Mouse (Mus musculus) embryonic facial prominence, embryonic 13.5 days (tissue): ENCODE data around the gene Camkmt. TPM values are rescaled to one million over a fixed set of nuclear protein-coding genes. Genes with fewer than 3 reads are reported as not detected.
A peak's percentile ranks its signal among the peaks of the same experiment; 100 is the strongest.

Experiments
- ATAC-seq: fragments of 200-750 bp; cut with Nextera tagmentation; 2 replicates; pipeline ENCODE4 v1.8.0; 2017; ENCODE audit warnings: low read depth; ENCODE audit not compliant: insufficient number of reproducible peaks, insufficient read depth, low FRiP score, low TSS enrichment
- H3K27ac ChIP-seq: fragments of 300-500 bp; sonication (generic); 2 replicates; pipeline ENCODE4 v1.5.1; 2015; ENCODE audit warnings: moderate library complexity, mild to moderate bottlenecking, inconsistent platforms
- H3K27me3 ChIP-seq: fragments of 300-500 bp; sonication (generic); 2 replicates; pipeline ENCODE4 v1.6.1; 2015; ENCODE audit warnings: mild to moderate bottlenecking, inconsistent platforms
- H3K36me3 ChIP-seq: fragments of 300-500 bp; sonication (generic); 2 replicates; pipeline ENCODE4 v1.6.1; 2015; ENCODE audit warnings: mild to moderate bottlenecking, inconsistent platforms
- H3K4me1 ChIP-seq: fragments of 300-500 bp; sonication (generic); 2 replicates; pipeline ENCODE4 v1.6.1; 2015; ENCODE audit warnings: inconsistent platforms
- H3K4me2 ChIP-seq: fragments of 300-500 bp; sonication (generic); 2 replicates; pipeline ENCODE4 v1.6.1; 2015; ENCODE audit warnings: moderate library complexity, mild to moderate bottlenecking, inconsistent platforms
- H3K4me3 ChIP-seq: fragments of 300-500 bp; sonication (generic); 2 replicates; pipeline ENCODE4 v1.5.1; 2015; ENCODE audit warnings: mild to moderate bottlenecking, inconsistent platforms
- H3K9ac ChIP-seq: fragments of 300-500 bp; sonication (generic); 2 replicates; pipeline ENCODE4 v1.6.1; 2015; ENCODE audit warnings: mild to moderate bottlenecking, inconsistent platforms
- H3K9me3 ChIP-seq: fragments of 300-500 bp; sonication (generic); 2 replicates; pipeline ENCODE4 v1.6.1; 2016; ENCODE audit warnings: inconsistent platforms
- WGBS: fragments of 180-500 bp; shearing (Covaris S2); methylation state at CpG from one replicate; pipeline ENCODE4 v1.1.7; 2015; ENCODE audit warnings: mixed read lengths; 5-methylcytosine and 5-hydroxymethylcytosine counted together
- polyA plus RNA-seq: library from polyadenylated mRNA; unstranded; fragments of >200 nt; fragmentation: Nextera tagmentation; extraction: Ambion mirVana; gene quantifications from 2 replicates; pipeline ENCODE4 v1.2.1, GENCODE M21; 2015

The Camkmt gene
- polyA plus RNA-seq, 1 experiment from 2014 or later: 16.4 TPM

- H3K4me1 ChIP-seq: peaks cover 15% of the 10 kb centered on the region
- H3K36me3 ChIP-seq: no peaks in the 10 kb centered on the region
- no peak overlapping the region for H3K4me3 ChIP-seq
- peak overlapping the region; percentile 16; the same call in 1 of the 2 replicates for H3K4me2 ChIP-seq
- H3K27me3 ChIP-seq: peaks cover 6% of the 10 kb centered on the region; the same call in 1 of the 2 replicates
- 36% methylated on average over 11 of the region's 11 CpGs for WGBS
- no peak for ATAC-seq
- no peak overlapping the region for H3K27ac ChIP-seq
- no peaks in the 10 kb centered on the region for H3K9me3 ChIP-seq
- H3K9ac ChIP-seq: no peak overlapping the region
These were observed 167.0 kb downstream of the Camkmt start for GRCm38 (mm10) chr17:85257348-85257747.

DNA sequence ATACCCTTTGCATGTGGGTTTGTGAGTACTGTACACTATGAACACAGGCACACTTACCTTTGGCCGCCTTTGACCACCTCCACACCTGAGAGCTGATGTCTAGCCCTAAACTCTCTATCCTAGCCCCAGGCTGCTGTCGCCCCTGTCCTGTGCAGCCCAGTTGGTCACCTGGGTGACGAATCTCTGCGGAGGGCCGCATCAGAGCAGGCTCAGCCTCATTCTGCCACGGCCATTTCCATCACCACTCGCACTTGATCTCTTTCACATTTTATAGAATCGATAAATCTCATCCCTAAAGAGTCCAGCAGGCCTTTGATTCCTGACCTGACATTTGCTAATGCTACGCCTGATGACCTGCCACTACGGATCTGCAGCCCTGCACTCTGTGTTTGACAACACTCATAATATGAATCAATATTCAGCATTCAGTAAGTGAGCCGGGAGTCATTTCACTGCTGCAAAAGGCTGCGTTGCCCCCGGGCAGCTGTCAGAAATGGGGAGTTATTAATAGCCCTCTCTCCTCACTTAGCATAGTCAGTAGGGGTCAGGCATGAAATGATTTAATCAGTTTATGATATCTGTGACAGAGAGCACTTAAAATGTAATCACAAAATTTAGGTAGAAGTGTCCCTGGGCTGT, 168.5 kb downstream of the Camkmt start:
- Histone ChIP-seq H3K4me2 (no peak overlapping the region), H3K4me3 (no peak overlapping the region), H3K4me1 (peaks cover 15% of the 10 kb centered on the region), H3K36me3 (no peaks in the 10 kb centered on the region), H3K9ac (no peak overlapping the region), H3K27me3 (peaks cover 6% of the 10 kb centered on the region; the same call in 1 of the 2 replicates), H3K27ac (no peak overlapping the region), H3K9me3 (no peaks in the 10 kb centered on the region)
- no peak for ATAC-seq
- WGBS: 71% methylated on average over 13 of the region's 13 CpGs

DNA sequence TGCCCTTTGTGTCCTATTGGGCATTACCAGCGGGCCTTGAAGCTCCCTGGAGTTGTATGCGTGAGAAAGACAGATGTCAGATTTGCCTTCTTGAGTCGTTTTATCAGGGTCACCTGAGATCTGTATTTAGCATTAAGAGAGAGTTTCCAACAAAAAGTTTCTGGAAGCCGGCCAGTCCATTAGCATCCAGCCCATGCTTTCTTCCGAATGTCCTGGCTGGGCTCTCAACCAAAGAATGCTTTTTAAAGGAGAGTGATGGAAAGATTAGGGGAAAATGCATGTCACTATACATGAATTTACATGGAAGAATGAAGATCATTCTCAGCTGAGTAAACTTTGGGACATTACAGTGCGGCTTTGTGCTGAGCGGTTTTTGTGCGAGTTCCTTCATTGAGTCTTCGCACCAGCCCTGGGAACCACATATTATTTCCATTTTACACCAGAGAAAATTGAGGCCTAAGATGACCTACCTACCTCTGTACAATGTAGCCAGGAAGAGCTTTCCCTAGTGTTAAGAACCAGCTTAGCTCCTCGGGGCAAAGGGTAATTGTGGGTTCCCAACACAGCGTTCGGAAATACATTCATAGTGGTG, 176.6 kb downstream of the Camkmt start:
- Histone ChIP-seq H3K4me2 (no peak overlapping the region), H3K9me3 (no peaks in the 10 kb centered on the region), H3K27me3 (peaks cover 4% of the 10 kb centered on the region; the same call in 1 of the 2 replicates), H3K9ac (no peak overlapping the region), H3K4me3 (no peak overlapping the region), H3K36me3 (no peaks in the 10 kb centered on the region), H3K4me1 (peaks cover 8% of the 10 kb centered on the region), H3K27ac (no peak overlapping the region)
- 71% methylated on average over 12 of the region's 12 CpGs for WGBS
- ATAC-seq: no peak

GRCm38 (mm10) chr17:85271466-85272175, 181.3 kb downstream of the Camkmt start:
- no peak overlapping the region for H3K4me2 ChIP-seq
- H3K27ac ChIP-seq: no peak overlapping the region
- no peaks in the 10 kb centered on the region for H3K36me3 ChIP-seq
- no peak for ATAC-seq
- no peak overlapping the region for H3K4me3 ChIP-seq
- no peaks in the 10 kb centered on the region for H3K9me3 ChIP-seq
- peaks cover 1% of the 10 kb centered on the region; the same call in 1 of the 2 replicates for H3K4me1 ChIP-seq
- peaks cover 4% of the 10 kb centered on the region; the same call in 1 of the 2 replicates for H3K27me3 ChIP-seq
- 87% methylated on average over 20 of the region's 20 CpGs for WGBS
- no peak overlapping the region for H3K9ac ChIP-seq

GRCm38 (mm10) chr17:85279720-85280119, 189.4 kb downstream of the Camkmt start:
- WGBS: 77% methylated on average over 7 of the region's 7 CpGs
- Histone ChIP-seq H3K4me1 (peaks cover 7% of the 10 kb centered on the region; the same call in 1 of the 2 replicates), H3K27me3 (no peaks in the 10 kb centered on the region)

DNA sequence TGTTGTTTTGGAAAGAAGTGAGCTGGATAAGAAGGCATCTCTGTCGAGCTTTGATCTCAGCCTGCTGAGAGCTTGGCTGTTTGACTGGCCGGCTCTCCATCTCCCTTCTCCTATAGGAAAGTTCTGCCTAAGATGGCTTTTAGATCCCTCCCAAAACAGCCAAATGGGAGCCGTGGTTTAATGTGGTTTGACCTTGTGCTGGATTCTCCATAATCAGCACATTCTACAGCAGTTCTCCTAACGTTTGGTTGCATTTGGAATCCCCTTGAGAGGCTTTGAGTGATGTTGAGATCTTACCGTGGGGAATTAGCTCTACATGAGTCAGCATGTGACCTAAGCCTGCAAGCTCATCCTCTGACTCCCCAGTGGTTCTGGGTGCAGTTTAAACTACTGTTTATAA, 192.1 kb downstream of the Camkmt start:
- no peak overlapping the region for H3K27ac ChIP-seq
- no peak overlapping the region for H3K9ac ChIP-seq
- no peaks in the 10 kb centered on the region for H3K36me3 ChIP-seq
- H3K4me2 ChIP-seq: no peak overlapping the region
- no peak for ATAC-seq
- H3K27me3 ChIP-seq: no peaks in the 10 kb centered on the region
- no peak overlapping the region for H3K4me3 ChIP-seq
- H3K9me3 ChIP-seq: no peaks in the 10 kb centered on the region
- H3K4me1 ChIP-seq: peaks cover 7% of the 10 kb centered on the region; the same call in 1 of the 2 replicates
- WGBS: 59% methylated on average over 5 of the region's 5 CpGs

More at GRCm38 (mm10) chr17:85279720-85280119, 189.4 kb downstream of the Camkmt start:
- H3K27ac ChIP-seq: no peak overlapping the region
- no peaks in the 10 kb centered on the region for H3K36me3 ChIP-seq
- H3K9ac ChIP-seq: no peak overlapping the region
- H3K9me3 ChIP-seq: no peaks in the 10 kb centered on the region
- H3K4me3 ChIP-seq: no peak overlapping the region
- H3K4me2 ChIP-seq: no peak overlapping the region
- ATAC-seq: no peak

DNA sequence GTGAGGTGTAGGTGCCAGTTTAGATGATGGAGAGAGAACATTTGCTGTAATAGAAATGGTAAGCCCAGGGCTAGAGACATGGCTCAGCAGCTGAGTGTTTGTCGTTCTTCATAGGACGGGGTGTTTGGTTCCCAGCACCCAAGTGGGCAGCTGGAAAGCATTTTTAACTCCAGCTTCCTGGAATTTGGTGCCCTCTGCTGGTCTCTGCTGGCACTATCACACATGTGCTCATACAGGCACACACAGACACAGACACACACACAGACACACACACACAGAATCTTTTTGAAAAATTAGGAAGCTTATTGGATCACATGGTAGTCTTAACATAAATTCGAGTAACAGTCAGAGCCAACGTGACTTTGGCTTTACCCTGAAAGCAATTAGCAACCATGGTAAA, 200.8 kb downstream of the Camkmt start:
- Histone ChIP-seq H3K36me3 (no peaks in the 10 kb centered on the region), H3K27ac (no peak overlapping the region), H3K4me3 (no peak overlapping the region), H3K9me3 (0 out of 2 replicates have a peak, but pooled peaks cover 3% of the 10 kb centered on the region), H3K9ac (no peak overlapping the region), H3K4me1 (peaks cover 18% of the 10 kb centered on the region), H3K4me2 (no peak overlapping the region), H3K27me3 (no peaks in the 10 kb centered on the region)
- 88% methylated on average over 4 of the region's 4 CpGs for WGBS
- ATAC-seq: no peak

GRCm38 (mm10) chr17:85291601-85292000, 201.2 kb downstream of the Camkmt start:
- peaks cover 18% of the 10 kb centered on the region for H3K4me1 ChIP-seq
- no peak overlapping the region for H3K27ac ChIP-seq
- no peak overlapping the region for H3K4me2 ChIP-seq
- no peaks in the 10 kb centered on the region for H3K27me3 ChIP-seq
- WGBS: 87% methylated on average over 5 of the region's 5 CpGs
- no peak overlapping the region for H3K9ac ChIP-seq
- ATAC-seq: no peak
- H3K36me3 ChIP-seq: no peaks in the 10 kb centered on the region
- H3K9me3 ChIP-seq: 0 out of 2 replicates have a peak, but pooled peaks cover 3% of the 10 kb centered on the region
- H3K4me3 ChIP-seq: no peak overlapping the region

DNA sequence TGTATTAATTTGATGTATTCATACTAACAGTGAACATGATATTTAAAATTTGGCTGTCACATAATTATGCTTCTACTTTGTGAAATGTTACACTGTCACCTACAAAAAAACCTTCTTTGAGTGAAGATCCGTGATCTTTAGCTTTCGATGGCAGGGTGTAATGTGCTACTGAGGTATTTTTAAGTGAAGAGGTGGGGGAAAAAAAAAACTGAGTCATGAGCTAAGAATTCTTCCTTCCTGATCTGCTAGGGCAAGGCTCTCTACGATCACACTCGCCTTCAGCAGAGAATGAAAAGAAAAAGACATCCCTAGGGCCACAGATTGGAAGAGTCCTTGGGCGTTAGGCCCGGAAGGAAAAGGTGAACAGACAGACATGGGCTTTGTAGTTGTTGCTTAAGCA, 201.9 kb downstream of the Camkmt start:
- H3K27ac ChIP-seq: no peak overlapping the region
- H3K4me1 ChIP-seq: peaks cover 18% of the 10 kb centered on the region
- H3K9ac ChIP-seq: no peak overlapping the region
- no peak overlapping the region for H3K4me2 ChIP-seq
- WGBS: 80% methylated on average over 6 of the region's 6 CpGs
- 0 out of 2 replicates have a peak, but pooled peaks cover 3% of the 10 kb centered on the region for H3K9me3 ChIP-seq
- ATAC-seq: no peak
- H3K27me3 ChIP-seq: no peaks in the 10 kb centered on the region
- H3K36me3 ChIP-seq: no peaks in the 10 kb centered on the region
- H3K4me3 ChIP-seq: no peak overlapping the region

GRCm38 (mm10) chr17:85303686-85304085, 213.3 kb downstream of the Camkmt start:
- no peaks in the 10 kb centered on the region for H3K36me3 ChIP-seq
- H3K4me3 ChIP-seq: no peak overlapping the region
- H3K27ac ChIP-seq: no peak overlapping the region
- WGBS: 92% methylated on average over 3 of the region's 3 CpGs
- no peaks in the 10 kb centered on the region for H3K4me1 ChIP-seq
- H3K9ac ChIP-seq: no peak overlapping the region
- H3K4me2 ChIP-seq: no peak overlapping the region
- ATAC-seq: no peak
- H3K27me3 ChIP-seq: no peaks in the 10 kb centered on the region
- H3K9me3 ChIP-seq: 0 out of 2 replicates have a peak, but pooled peaks cover 2% of the 10 kb centered on the region

DNA sequence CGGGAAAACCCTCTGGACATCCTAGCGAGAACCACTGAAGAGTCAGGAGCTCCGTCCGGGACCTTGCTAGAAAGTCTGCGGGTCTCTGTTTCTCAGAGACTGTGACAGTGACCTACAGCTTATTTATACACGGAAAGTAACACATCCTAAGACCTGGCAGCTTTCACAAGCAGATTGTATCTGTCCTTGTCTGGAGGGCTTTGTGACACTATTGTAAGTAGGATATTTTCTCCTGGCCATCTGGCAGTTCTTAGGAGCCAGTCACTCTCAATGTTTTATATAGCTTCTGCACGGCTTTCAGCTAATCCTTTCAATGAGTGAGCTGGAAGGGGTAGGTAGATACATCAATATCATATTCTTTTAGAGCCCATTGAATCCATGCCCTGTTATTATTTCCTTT, 218.2 kb downstream of the Camkmt start:
- 0 out of 2 replicates have a peak, but pooled peaks cover under 1% of the 10 kb centered on the region for H3K9me3 ChIP-seq
- 81% methylated on average over 7 of the region's 7 CpGs for WGBS
- H3K4me3 ChIP-seq: no peak overlapping the region
- H3K27ac ChIP-seq: no peak overlapping the region
- no peak overlapping the region for H3K9ac ChIP-seq
- no peak overlapping the region for H3K4me2 ChIP-seq
- H3K27me3 ChIP-seq: no peaks in the 10 kb centered on the region
- H3K36me3 ChIP-seq: no peaks in the 10 kb centered on the region
- H3K4me1 ChIP-seq: no peaks in the 10 kb centered on the region
- ATAC-seq: no peak
